Mouse (Mus musculus) urinary bladder, postnatal 4 days (tissue): Measurements from ENCODE around the gene A630076J17Rik.

Experiments
- DNase-seq, 2 experiments: peaks; one replicate each; pipeline ENCODE4 v3.0.0; 2021 to 2022; ENCODE audit warnings: low spot score in 2 of 2

The A630076J17Rik gene

GRCm38 (mm10) chr3:107229822-107230221, 592 bp upstream of the A630076J17Rik start:
- DNase-seq: no peak

DNA sequence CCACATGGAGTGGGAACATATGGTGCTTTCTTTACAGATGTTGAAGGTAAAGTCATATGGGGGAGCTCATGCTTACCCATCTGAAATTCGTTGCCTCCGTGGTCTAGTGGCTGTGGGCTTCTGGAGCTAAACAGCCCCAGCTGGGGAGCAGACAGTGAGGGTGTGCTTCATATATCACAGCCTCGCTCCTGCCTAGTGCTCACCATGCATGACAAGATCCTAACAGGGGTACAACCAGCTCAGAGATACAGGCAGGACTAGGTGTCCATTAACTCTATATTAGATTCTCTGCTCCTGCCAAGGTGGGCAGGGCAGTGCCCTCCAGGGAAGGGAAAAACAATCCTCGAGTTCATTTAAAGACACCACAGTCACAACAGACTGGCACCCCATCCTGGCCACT, 788 bp downstream of the A630076J17Rik start:
- no peak for DNase-seq

- peak; percentile 66 to 87 for DNase-seq
Measured at GRCm38 (mm10) chr3:107233351-107233813, 3.0 kb downstream of the A630076J17Rik start.

- no peak for DNase-seq
Measured at GRCm38 (mm10) chr3:107233945-107234344, 3.5 kb downstream of the A630076J17Rik start.

DNA sequence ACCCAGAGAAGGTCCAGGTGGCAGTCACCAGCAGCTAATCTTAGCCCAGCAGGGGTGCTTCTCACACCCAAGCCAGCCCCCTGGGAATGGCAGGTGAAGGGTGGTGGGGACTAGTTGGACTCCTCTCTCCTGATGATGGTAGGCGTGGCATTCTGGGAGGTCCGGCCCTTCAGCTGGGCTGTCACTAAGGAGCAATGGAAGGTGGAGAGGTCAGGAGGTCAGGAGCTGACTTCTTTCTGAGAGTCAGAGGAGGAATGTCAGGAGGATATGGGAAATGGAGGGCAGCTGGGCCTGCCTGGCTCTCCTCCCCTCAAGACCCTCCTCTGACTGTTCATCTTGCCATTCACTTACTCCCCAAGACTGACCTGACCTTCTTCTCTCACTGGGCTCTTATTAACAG, 7.6 kb downstream of the A630076J17Rik start:
- DNase-seq: no peak

DNA sequence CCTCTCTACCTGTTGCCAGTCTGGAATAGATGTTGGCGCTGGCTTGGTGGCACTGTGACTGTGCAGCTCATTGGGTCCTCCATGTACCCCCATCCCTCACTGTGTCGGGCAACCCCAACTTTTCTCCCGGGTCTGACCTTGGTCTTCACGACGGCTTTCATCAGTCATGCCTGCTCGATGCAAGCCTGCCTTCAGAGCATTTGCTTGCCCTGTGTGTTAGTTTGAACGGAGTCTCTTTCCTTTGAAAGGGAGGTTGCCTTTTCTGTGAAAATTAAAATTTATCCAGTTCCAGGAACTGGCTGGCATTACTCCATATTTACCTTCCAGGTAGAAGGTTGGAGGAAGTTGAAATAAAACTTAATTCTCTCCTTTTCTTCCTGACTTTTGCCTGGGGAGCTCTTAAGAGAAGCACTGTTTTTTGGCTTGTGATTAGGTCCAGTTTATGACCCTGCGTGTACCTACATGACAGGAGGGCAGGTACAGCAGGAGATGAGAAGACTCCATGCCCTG, 8.1 kb downstream of the A630076J17Rik start:
- DNase-seq: no peak

- no peak for DNase-seq
Measured at GRCm38 (mm10) chr3:107239607-107240006, 9.2 kb downstream of the A630076J17Rik start, which contains the start of gene Prok1. TSS of gene Prok1 (minus strand) at chr3:107239707.

DNA sequence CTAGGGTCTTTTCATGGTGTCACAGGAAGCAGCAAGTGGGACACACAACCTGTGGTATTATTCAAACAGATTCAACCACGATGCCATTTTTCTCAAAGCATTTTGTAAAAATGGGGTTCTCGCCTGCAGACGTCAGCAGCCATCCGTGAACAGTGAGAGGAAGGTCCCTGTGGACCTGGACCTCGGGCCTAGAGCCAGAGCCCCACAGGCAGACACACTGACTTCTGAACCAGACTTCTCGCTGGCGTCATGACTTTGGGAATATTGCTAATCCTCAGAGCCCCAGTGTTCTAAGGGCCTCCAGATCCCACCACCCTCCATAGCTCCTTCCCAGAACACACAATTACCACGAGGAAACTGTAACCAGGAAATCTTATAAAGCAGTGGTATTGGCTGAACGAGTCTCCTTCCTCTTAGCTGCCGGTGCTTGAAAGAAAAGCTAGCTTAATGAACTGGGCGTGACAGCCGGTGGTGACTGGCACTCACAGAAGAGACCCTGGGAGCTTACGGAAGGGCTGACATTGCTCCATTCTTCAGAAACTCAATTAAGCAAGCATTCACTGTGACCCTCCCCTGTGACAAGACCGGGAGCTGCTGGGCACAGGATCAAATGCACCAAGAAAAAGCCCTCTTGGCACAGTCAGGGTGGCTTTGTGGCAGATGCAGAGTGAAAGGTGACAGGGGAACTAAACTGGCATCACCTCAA, 11.1 kb downstream of the A630076J17Rik start:
- DNase-seq: no peak

- DNase-seq: no peak
Measured at GRCm38 (mm10) chr3:107246876-107247275, 16.5 kb downstream of the A630076J17Rik start.

- no peak for DNase-seq
Measured at GRCm38 (mm10) chr3:107249042-107249441, 18.6 kb downstream of the A630076J17Rik start.

DNA sequence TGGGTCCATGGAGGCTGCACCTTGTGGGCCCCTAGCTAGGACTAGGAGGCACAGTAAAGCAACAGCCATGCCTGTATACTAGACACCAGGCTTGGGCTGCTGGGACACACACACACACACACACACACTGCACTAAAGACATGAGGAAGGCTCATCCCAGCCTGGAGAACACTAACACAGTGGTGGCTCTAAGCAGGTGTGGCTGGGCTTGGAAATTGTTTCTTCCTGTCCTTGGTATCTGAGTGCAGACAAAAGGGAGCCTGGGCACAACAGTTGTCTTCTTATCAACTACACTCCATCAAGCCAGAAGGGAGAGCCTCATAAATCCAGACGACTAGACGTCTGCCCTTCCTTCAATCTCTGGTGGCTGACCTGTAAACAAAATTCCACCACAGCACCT, 19.9 kb downstream of the A630076J17Rik start:
- DNase-seq: no peak

DNA sequence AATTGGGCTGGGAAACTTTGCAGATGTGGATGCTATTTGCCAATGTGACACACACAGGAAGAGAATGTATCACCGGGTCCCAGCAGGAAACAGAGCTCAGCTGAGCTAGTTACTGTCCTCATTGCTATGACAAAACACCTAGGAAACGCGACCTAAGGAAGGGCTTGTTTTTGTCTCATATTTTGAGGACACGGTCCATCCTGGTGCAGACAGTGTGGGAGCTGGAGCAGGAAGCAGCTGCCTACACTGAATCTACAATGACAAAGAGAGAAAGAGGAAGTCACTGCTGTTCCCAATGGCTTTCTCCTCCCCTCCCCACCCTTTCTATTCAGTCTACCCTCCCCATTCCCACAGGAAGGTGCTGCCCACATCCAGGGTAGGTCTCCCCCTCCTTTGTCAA, 21.6 kb downstream of the A630076J17Rik start:
- no peak for DNase-seq

DNA sequence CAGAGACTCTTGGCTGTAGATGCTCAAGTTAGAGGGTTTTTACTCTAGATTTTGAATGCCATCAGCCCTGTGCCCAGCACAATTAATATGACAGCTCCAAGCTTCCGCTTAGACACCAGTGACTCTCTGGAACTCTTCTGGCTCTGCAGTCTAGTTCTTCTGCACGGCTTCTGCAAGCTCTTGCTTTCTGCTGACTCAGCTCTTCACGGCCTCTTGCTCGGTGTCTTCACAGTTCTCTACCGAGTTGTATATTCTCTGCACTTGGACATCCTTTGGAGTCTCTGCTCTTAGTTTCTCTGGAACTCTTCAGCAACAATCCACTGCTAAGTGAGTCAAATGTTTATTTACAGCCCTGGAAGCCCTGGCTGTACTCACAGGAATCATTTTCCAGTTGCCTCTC, 23.5 kb downstream of the A630076J17Rik start:
- no peak for DNase-seq

GRCm38 (mm10) chr3:107255992-107256391, 25.6 kb downstream of the A630076J17Rik start:
- no peak for DNase-seq

- no peak for DNase-seq
Measured at GRCm38 (mm10) chr3:107256724-107257123, 26.3 kb downstream of the A630076J17Rik start.

GRCm38 (mm10) chr3:107257924-107258323, 27.5 kb downstream of the A630076J17Rik start:
- no peak for DNase-seq

GRCm38 (mm10) chr3:107260956-107261850, 30.8 kb downstream of the A630076J17Rik start:
- no peak for DNase-seq

DNA sequence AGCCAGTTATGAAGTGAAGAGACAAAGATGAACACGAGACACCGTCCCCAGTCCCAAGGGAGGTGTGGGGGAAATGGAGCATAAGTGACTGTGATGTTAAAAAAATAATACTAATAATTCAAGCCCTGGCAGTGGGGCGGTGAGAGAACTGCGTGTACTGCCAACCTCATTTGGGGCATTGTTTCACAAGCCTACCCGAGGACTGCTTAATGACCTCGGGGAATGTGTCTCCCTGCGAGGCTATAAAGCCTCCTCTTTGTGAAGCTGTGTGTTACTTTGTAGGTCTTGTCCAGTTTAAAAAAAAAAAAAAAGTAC, 31.4 kb downstream of the A630076J17Rik start:
- DNase-seq: no peak

GRCm38 (mm10) chr3:107266814-107267345, 36.5 kb downstream of the A630076J17Rik start:
- no peak for DNase-seq

- DNase-seq: no peak
Measured at GRCm38 (mm10) chr3:107272433-107272832, 42.0 kb downstream of the A630076J17Rik start.

DNA sequence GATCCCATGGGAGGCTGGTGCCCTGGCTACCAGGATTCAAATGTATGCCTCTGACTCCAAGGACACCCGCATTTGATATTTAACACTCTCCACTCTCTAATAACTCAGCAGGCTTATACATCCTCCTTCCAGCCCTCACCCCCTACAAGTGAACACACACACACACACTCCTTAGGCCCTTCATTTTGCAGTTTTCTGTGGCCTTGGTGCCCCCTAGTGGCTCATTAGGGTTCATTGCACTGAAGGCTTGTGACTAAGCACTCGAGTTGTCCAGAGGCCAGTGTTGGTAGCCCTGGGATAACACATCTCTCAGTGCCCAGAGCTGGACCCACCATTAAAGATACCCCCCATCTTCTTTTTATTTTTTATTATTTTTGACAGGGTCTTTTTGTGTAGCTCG, 43.4 kb downstream of the A630076J17Rik start:
- DNase-seq: peak in 1 of 2 experiments; percentile 33

GRCm38 (mm10) chr3:107275351-107275750, 44.9 kb downstream of the A630076J17Rik start:
- DNase-seq: no peak
